Mouse (Mus musculus) heart, adult 11 months (tissue): ENCODE results near the gene Tmem54.
A peak's percentile ranks its signal among the peaks of the same experiment; 100 is the strongest.

ENCODE experiments used
- DNase-seq: peaks from one replicate; pipeline ENCODE4 v3.0.0; 2022

Gene Tmem54

DNA sequence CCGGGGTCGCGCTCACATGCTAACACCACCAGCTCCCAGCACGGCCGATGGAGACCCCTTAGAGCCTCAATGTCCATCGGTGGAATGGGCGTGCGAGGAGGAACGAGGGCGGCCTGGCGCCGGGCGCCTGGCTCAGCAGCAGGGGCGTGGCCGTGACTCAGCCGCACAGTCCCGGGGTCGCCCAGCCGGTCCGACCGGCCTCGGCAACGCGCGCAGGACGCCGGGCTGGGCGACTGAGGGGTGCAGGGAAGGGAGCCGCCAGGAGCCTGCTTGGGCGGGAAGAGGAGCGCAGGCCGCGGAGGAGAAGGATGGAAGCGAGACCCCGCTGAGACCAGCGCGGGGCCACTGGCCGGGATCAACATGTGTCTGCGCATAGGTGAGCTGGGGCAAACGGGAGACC, at the start of gene Tmem54:
Gene Tmem54, plus strand, starts transcription at position 193 of the 400 bp plus-strand sequence.
- DNase-seq, result no peak

DNA sequence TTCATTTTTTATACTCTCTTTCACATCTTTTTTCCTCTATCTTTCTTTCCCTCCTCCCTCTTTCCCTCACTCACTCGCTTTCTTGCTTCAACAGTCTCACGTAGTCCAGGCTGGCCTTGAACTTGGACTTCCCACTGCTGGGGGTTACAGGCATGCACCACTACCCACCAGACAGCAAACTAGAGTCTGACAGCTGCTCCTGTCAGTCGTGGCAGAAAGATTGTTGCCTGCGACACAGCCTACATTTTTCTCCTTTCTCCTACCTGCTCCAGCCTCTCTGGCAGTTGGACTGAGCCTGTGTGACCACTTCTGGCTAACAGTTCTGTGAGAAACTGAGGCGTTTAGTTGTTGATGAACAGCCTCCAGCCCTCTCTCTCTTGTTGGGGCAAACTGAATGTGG, 49.8 kb upstream of the Tmem54 start:
- DNase-seq, result no peak

DNA sequence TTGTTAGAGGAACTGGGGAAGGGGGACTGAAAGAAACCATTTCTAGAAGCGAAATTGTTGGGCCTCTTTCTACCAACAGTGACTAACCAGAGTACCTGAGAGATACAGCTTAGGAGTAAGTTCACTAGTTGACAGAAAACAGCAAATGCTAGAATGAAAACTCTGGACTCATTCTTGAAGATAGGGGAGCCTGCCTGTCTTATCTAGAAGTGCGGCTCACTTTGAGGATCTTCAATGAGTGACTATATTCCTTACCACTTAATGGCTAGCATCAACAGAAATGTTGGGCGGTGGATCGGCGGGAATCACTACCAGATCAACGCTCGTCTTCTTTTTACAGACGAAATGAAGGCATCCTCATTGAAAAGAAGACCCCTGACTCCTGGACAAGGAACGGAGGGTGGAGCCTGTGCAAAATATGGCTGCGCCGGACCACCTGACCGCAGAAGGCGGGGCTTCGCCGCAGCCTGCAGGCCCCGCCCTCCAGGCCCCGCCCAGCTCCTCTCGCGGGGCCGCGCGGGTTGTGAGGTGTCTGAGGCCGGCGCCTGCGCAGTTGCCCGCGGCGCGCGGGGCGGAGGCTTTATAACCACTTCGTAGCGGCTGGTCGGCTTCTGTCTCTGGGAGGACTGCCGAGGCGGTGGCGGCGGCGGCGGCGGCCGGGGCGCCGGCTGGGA, 47.7 kb upstream of the Tmem54 start:
- peak; percentile 100 for DNase-seq

DNA sequence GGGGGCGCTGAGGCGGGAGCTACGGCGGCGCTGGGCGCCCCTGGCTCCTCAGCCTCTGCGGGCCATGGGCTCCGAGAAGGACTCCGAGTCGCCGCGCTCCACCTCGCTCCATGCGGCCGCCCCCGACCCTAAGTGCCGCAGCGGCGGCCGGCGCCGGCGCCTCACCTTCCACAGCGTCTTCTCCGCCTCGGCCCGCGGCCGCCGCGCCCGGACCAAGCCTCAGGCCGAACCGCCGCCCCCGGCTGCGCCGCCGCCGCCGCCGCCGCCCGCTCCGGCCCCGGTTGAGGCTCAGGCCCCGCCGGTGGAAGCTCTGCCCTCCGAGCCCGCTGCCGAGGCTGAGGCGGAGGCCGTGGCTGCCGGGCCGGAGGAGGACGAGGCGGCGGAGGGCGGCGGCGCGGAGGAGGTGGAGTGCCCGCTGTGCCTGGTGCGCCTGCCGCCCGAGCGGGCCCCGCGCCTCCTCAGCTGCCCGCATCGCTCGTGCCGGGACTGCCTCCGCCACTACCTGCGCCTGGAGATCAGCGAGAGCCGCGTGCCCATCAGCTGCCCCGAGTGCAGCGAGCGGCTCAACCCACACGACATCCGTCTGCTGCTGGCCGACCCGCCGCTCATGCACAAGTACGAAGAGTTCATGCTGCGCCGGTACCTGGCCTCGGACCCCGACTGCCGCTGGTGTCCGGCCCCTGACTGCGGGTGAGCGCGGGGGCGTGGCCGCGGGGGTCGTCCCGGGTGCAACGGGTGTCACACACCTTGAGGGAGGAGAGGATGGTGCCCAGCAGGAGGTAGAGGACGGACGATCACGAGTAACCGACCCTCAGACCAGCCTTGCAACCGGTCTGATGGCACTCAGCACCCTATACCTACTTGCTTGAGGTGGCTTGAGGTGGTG, 46.9 kb upstream of the Tmem54 start, which contains the start of gene Rnf19b:
Gene Rnf19b, plus strand, starts transcription at position 65 of the 886 bp plus-strand sequence.
- peak; percentile 96 for DNase-seq

DNA sequence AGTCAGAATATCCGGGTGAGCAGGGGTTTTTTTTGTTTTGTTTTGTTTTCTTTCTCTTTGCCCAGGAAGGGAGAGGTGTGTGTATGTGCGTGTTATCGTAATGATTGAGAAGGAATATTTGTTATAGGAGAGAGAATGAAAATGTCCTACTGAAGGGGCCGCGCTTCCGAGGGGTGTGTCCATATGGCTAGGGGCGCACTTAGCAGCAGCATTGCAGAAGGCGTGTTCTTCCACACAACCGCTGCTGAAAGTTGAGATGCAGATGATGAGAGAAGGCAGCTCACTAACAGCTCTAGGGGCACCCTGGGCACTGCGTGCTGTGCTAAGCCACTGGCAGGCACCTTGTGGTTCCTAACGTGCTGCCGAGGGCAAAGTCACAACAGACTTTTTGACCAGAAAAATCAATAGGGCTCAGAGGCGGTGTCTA, 46.2 kb upstream of the Tmem54 start:
- DNase-seq, result peak; percentile 93

DNA sequence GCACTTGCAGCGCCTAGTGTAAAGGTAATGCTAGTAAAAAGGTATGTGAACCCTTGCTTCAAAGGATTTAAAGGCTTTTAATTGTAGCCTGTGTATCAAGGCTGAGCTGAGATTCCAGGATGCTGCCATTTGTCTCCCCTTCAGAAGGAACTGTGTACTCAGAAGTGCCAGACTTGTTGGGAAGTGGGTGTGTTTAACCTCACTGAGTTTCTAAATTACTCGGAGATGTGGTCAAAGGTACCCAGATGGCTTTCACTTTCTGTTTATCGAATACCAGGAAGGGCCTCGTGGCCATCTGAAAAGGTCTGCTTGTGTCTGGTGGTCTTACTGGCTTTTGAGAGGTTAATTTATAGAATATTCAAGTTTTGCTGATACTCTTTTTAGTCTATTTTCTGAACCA, 45.4 kb upstream of the Tmem54 start:
- DNase-seq, result no peak

DNA sequence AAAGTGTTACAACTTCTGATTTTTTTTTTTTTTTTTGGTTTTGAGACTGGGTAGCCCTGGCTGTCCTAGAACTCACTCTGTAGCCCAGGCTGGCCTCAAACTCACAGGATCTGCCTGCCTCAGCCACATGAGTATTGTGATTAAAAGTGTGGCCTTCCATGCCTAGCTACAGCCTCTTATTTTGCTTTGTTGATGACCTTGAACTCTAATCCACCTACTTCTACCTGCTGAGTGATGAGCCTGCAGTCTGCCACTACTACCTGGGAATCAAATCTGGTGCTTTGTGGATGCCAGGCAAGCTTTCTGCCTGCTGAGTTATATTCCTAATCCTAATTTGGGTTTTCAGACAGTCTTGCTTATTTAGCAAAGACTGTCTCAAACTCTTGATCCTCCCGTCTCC, 43.9 kb upstream of the Tmem54 start:
- DNase-seq, result no peak

DNA sequence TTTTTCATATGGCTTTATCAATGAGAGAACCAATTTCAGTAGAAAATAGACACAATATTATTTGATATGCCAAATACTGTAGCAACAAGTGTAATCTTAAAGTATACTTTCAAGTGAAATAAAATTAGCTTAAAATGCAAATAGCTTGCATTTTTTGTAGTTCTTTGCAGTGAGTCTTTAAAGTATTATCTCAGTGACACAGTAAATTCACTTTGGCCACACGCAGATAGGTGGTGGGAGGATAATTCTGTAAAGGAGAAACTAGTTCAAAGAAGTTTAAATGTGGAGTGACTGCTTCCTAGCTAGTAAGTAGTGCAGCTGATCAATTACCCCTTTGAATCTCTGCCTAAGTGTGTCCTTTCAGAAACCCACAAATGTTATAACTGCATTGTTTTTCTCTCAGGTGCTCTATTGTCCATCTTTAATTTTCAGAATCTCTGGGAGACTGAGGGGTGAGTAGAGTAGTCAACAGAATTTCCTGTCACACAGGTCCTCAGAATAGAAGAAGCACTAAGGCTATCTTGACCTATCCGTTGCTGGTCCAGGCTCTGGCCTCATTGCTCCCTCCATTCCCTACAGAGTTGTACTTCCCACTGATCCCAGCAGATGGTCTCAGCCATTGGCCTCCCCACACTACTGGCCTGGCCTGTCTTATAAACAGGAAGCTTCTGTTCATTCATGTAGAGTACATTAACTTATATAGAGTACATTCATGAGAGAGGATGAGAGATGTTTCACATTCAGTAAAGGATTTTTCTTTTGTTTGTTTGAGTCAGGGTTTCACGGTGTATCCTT, 42.9 kb upstream of the Tmem54 start:
- no peak for DNase-seq

DNA sequence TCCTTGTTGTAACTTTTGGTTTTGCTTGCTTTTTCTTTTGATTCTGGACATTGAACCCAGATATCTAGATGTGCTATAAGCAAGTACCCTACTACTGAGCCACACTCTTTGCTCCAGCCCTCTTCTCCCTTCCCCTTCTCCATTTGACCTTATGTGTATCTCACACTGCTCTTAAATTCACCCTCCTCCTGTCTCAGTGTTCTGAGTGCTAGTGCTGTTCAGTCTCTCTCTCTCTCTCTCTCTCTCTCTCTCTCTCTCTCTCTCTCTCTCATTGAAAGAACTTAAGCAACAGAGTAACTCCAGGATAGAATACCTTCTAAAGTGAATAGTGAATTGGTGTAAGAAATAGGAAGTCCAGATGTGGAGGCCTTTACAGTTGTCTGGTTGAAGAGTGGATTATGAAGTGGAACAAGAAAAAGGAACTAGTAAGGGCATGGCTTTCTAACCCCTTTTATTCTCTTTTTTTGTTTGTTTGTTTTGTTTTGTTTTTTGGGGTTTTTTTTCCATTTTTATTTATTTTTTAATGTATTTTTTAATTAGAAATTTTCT, 39.6 kb upstream of the Tmem54 start:
- no peak for DNase-seq

DNA sequence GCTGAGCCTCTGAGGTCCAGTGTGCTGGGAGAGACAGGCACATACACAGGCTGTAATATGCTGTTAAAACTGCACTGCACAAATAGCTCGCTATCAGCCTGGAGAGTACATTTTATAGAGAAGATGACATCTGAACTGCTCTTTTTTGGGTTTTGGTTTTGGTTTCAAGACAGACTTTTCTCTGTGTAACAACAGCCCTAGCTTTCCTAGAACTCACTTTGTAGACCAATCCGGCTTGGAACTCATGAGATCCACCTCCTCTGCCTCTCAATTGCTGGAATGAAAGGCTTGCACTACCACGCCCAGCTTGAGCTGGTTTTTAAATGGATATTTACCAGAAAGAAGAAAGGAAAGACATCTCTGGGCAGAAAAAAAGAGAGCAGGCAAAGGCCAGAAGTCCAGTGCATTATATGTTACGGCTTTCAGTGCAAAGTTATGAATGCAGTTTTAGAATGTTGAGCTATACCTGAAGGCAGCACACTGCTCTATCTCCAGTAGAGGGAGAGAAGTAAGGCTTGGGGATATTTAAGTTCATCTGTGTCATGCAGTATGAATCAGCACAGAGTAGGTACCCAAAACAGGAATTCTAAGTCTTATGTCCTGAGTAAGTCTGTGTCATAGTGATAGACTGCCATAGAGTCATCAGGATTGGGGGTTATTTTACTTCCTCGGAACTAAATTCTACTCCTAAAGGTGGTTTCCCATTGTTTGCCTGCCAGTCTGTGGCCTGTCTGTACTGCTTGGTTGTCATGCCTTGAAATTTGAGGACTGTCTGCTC, 37.5 kb upstream of the Tmem54 start:
- DNase-seq, result no peak

DNA sequence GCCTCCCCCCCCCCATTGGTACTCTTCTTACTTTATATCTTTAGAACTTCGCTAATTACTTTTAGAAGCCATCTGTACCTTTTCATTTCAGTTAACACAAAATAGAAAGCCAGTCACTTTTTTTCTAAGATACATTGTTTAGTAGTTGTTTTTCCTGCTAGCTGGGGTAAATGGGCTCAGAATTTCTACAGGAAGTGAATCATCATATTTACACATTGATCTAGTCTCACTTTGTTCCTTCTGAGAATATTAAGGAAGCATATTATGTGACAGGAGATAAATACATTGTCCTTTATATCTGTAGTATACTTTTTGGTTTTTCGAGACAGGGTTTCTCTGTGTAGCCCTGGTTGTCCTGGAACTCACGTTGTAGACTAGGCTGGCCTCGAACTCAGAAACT, 36.5 kb upstream of the Tmem54 start:
- no peak for DNase-seq

DNA sequence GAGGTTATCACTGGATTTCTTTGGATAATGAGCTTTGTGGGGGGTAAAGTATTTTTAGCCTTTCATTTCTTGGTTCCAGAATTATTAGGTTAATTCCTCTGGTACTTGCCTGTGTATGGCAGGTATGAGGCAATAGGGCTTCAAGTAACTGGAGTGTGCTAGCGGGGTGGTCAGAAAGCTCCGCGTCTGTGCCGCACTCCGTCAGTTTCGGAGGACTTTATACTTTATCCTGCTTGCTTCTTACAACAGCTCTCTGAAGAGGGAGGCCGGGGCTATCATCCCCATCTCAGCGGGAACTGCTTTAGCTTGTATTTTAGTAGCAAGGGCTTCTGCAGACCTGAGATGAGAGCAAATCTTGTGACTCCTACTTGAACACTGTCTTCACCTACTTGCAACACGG, 26.2 kb upstream of the Tmem54 start:
- DNase-seq, result no peak

DNA sequence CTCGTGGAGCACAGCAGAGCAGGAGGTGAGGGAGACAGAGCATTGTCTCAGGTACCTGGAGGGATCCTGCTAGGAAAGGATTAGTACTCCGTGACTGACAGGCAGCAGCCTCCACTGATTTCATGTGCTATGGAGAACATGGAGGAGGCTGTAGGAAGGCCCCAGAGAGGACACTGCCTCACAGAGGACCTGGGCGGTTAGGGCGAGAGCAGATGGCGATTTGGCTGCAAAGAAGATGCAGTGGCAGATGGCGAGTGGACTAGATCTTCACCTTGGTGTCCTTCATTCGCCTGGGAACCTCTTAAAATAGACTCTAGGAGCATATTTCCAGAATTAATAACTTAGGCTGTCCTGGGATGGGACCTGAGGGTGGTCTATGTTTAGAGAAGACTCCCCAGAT, 24.3 kb upstream of the Tmem54 start:
- DNase-seq, result no peak

DNA sequence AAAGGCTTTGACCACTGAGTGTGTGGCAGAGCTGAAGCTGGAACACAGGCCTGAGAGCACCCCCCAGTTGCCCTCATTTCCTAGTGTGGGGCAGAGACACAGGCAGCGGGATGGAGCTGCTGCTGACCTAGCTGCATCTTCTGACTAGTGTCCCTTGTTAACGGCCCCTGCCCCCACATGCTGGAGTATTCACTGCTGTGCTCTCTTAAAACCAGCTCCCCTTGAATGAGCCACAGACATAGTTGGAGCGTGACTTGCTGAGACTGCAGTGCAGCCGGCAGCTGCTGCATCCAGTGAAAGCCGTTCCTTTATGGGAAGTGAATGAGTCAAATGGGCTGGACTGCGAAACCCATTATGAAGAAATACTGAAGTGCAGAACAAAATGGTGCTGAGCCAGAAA, 23.8 kb upstream of the Tmem54 start:
- DNase-seq, result peak; percentile 94

DNA sequence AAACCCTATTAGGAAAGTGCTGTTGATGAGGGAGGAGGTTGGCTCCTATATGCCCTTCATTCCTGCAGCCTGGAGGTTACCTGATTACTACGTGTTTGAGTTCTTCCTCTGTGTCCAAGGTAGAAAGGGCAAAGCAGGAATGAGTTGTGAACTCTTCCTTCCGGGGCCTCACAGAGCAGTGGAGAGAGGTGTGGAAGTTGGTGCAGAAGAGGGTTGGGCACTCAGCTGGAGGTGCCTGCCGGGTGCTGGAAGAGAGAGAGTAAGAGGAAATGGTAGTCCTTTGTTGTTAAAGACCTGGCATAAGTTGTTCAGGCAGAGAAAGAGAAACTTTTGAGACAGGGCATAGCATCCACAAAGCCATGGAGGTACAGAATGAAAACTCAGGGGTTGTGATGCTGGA, 23.4 kb upstream of the Tmem54 start:
- no peak for DNase-seq

DNA sequence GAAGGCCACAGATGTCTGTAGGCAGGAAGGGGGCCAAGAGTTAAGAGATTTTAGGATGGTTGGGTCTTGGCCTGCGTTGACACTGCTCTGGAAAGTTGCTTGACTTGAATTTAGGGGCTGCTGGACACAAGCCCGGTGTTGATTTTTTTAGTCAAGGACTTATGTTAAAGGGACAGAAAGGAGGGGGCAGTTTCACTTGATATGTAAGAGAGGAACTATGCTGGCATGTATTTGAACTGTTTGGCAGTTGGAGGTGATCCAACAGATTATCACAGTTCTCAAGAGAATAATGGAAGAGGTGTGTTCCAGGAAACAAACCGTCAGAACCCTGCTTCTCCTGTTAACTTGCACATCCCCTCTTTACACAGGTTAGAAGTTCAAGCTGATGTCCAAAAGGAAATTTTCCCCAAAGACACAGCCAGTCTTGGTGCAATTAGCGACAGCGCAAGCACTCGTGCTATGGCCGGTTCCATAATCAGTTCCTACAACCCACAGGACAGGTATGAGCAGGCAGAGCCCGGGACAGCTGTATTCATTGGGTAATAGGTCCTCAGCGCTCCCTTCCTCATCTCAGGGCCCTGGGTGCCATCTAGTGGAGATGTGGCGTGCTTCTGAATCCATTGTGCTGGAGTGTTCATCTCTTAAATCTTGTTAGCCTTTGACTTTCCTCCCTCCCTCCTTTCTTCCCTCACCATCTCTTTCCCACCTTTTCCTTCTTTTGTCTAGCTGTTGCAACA, 22.8 kb upstream of the Tmem54 start:
- DNase-seq, result peak; percentile 96

DNA sequence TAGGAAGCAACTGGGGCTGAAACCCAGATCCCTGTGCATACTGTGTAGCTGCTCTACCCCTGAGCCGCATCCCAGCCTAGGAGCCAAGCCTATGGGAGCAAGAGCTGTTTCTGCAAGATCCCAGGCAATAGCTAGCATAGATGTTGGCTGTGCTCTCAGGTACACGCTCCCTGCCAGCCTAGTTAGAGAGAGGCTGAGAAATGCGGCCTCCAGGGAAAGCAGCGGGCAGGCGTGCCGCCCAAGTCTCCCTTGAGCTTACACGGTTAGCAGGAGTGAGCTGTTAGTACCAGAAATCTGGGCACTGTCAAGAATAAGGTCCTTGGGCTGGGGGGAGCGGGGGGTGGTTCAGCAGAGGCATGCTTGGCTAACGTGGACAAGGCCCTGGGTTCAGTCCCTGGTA, 20.5 kb upstream of the Tmem54 start:
- DNase-seq, result no peak

DNA sequence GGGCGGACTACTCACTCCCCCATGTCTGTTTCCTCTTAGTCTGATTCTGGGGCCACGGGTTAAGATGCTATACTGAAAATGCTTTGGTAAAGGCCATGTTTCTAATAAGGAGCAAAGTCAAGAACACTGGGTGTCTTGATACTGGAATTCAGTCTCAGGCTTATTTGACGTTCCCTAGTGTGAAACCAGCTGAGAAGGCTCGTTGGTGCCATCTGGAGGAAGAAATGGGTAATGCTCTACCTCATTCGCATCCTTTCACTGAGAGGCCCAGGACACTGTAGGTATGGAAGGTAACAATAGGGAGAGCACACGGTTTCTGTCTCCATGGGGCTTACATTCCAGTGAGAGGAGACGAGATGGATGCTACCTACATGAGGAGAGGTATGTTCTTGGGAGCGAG, 19.3 kb upstream of the Tmem54 start:
- DNase-seq, result no peak

DNA sequence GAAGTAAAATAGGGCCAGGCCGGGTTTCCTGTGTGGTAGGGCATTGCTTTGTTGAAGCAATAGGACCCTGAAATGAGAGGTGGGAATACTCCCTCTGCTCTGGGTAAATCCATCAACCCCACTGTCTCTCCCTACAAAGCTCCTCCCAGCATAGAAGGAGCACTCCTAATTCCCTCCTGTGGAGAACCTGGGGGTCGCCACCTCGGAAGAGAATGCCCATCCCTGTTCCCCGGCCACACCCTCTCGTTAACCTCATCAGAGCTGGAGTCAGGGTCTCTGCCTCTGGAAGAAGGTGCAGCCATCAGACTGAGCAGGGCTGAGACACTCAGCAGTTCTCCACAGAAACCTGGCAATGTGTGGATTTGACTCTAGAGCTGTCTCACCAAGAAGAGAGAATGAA, 17.5 kb upstream of the Tmem54 start:
- no peak for DNase-seq

DNA sequence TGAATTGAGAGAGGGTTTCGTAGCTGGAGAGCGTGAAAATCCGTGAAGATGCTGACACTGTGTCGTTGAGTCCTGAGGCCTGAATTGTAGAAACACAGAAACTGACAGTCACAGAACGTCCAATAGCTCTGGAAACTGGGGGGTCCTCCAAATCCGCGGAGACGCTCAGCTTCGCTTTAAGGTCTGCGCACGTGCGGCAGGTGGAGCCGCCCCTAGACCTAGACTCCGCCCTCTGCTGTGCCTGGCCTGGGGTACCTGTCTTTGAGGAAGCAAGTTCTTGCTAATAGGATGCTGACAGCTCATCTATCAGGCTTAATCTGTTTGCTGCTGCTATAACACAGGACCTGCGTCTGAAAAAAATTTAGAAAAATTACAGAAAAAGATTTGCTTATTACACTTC, 10.1 kb upstream of the Tmem54 start:
- DNase-seq, result no peak

DNA sequence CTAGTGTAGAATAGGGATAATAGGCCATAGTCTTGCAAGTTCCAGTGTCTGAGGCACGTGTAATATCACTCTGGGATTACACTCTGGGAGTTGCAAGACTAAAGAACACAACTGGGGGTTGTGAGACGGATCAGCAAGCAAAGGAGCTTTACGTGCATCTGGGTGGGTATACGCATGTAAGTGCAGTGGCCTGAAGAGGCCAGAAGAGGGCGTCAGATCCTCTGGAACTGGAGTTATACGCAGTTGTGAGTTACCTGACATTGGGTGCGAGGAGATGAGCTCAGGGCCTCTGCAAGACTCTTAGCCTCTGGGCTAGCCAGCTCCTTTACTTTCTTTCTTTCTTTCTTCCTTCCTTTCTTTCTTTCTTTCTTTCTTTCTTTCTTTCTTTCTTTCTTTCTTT, 8.3 kb upstream of the Tmem54 start:
- no peak for DNase-seq
